8 mouse cellular contexts compared by ENCODE assay signal in the genomic region with DNA sequence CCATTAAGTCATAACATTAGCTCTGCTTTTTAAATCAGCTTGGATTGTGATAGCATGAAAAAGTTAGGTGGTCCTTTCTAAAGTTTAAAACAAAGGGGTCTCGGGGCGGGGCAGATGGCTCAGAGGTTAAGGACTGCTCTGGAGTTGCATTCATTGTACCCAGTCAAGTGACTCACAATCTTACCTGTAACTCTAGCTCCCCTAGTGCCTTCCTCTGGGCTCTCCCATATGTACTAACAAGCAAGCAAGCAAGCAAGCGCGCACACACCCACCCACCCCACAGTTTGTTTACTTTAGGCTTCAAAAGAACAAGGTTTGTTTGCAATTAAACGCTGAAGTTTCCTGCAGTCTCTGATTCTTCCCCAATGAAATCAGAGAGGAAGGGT.
DNase-seq lines count a peak whose midpoint lies in the region; ATAC-seq and TF ChIP-seq lines count a peak whose summit lies in the region.

No protein-coding gene starts in this region.

- no peak overlapping the region for H3K27ac ChIP-seq in CH12.LX (ENCODE audit: insufficient read depth, low read depth)
- H3K27ac ChIP-seq in embryonic facial prominence, embryonic 13.5 days: no peak overlapping the region
- H3K27ac ChIP-seq in neural tube, embryonic 13.5 days (replicated peaks): no peak overlapping the region

- H3K27me3 ChIP-seq in CH12.LX (replicated peaks): no peaks in the 10 kb centered on the region
- H3K27me3 ChIP-seq in embryonic facial prominence, embryonic 13.5 days: peaks cover 31% of the 10 kb centered on the region
- peaks cover 15% of the 10 kb centered on the region; the same call in 1 of the 2 replicates for H3K27me3 ChIP-seq in neural tube, embryonic 13.5 days

- H3K9ac ChIP-seq in CH12.LX (ENCODE audit: insufficient read depth, low read depth): no peak overlapping the region
- peak overlapping the region; percentile 49 for H3K9ac ChIP-seq in embryonic facial prominence, embryonic 13.5 days
- no peak overlapping the region for H3K9ac ChIP-seq in neural tube, embryonic 13.5 days

- TF ChIP-seq RAD21 in CH12.LX (IDR thresholded peaks at IDR 0.05; ENCODE audit: low read depth, low read length): no peak; the same call in none of the 2 replicates

- ATAC-seq in frontal cortex, adult (ENCODE audit: low TSS enrichment): peak; percentile 59; the same call in 1 of the 2 replicates
- peak; percentile 72; the same call in 1 of the 2 replicates for ATAC-seq in embryonic facial prominence, embryonic 13.5 days (ENCODE audit: insufficient number of reproducible peaks, insufficient read depth, low FRiP score, low TSS enrichment, low read depth)
- ATAC-seq in neural tube, embryonic 13.5 days (ENCODE audit: low read depth): peak; percentile 87

- under 1% methylated on average over 5 of the region's 5 CpGs for WGBS in embryonic facial prominence, embryonic 13.5 days
- WGBS in neural tube, embryonic 13.5 days: 3% methylated on average over 5 of the region's 5 CpGs

- no peak for DNase-seq in frontal cortex, postnatal 10 days (ENCODE audit: low spot score in 2 of 2)
- DNase-seq in CH12.LX (ENCODE audit: extremely low read depth) (no peak), MN1 (ENCODE audit: low spot score) (no peak)
- DNase-seq in kidney, postnatal 14 days: peak; percentile 17
- DNase-seq in layer of hippocampus, postnatal 36 days: no peak

- TF ChIP-seq CTCF in CH12.LX (conservative IDR thresholded peaks at IDR 0.05 in 1 of 2, IDR thresholded peaks at IDR 0.05 in 1 of 2; ENCODE audit: low read depth in 2 of 2, low read length in 2 of 2): 0 out of 4 replicates have a peak, but pooled peaks of 1 of the 2 experiments have one; percentile 4

- in situ Hi-C loops in CH12.LX (cut with MboI; ENCODE audit: low pct_ligation_motif_present, low pct_unique_long_range_greater_than_20kb, low sequenced_read_pairs): no loop called here

- H3K9me3 ChIP-seq in CH12.LX (replicated peaks; ENCODE audit: low read length): peaks cover 3% of the 10 kb centered on the region
- H3K9me3 ChIP-seq in embryonic facial prominence, embryonic 13.5 days: no peaks in the 10 kb centered on the region; the same call in 1 of the 2 replicates
- H3K9me3 ChIP-seq in neural tube, embryonic 13.5 days: 0 out of 2 replicates have a peak, but pooled peaks cover 3% of the 10 kb centered on the region

- no peaks in the 10 kb centered on the region for H3K79me2 ChIP-seq in CH12.LX (replicated peaks; ENCODE audit: control insufficient read depth, extremely low read depth, insufficient read depth, poor library complexity, severe bottlenecking)

- TF ChIP-seq POLR2A in CH12.LX (IDR thresholded peaks at IDR 0.05; ENCODE audit: low read depth, low read length): no peak

- peak overlapping the region; percentile 33; the same call in 1 of the 2 replicates for H3K4me2 ChIP-seq in CH12.LX (ENCODE audit: insufficient read depth, low read depth, poor library complexity, severe bottlenecking)
- peak overlapping the region; percentile 86 for H3K4me2 ChIP-seq in embryonic facial prominence, embryonic 13.5 days
- H3K4me2 ChIP-seq in neural tube, embryonic 13.5 days: peak overlapping the region; percentile 82

- dilution Hi-C loops in CH12.LX (cut with MboI; ENCODE audit: extremely low pct_ligation_motif_present, extremely low pct_unique_long_range_greater_than_20kb, low sequenced_read_pairs): no loop called here

- no peak overlapping the region for H3K4me3 ChIP-seq in CH12.LX (replicated peaks in 1 of 3; ENCODE audit: low read depth in 2 of 3, low read length in 2 of 3, poor library complexity in 1 of 3)
- peak overlapping the region; percentile 45 for H3K4me3 ChIP-seq in embryonic facial prominence, embryonic 13.5 days
- peak overlapping the region; percentile 35 for H3K4me3 ChIP-seq in neural tube, embryonic 13.5 days

- peaks cover 0 to 3% of the 10 kb centered on the region in 2 experiments; a peak in 2 of 4 replicates for H3K4me1 ChIP-seq in CH12.LX (ENCODE audit: control insufficient read depth in 1 of 2, insufficient read depth in 2 of 2)
- peaks cover 18% of the 10 kb centered on the region for H3K4me1 ChIP-seq in embryonic facial prominence, embryonic 13.5 days
- peaks cover 21% of the 10 kb centered on the region for H3K4me1 ChIP-seq in neural tube, embryonic 13.5 days (replicated peaks)

- no peak for TF ChIP-seq EP300 in CH12.LX (IDR thresholded peaks at IDR 0.05; ENCODE audit: low read length)

- no peaks in the 10 kb centered on the region for H3K36me3 ChIP-seq in CH12.LX (replicated peaks in 1 of 2; ENCODE audit: control insufficient read depth in 1 of 2, insufficient read depth in 1 of 2, low read length in 1 of 2)
- H3K36me3 ChIP-seq in embryonic facial prominence, embryonic 13.5 days: no peaks in the 10 kb centered on the region
- H3K36me3 ChIP-seq in neural tube, embryonic 13.5 days: no peaks in the 10 kb centered on the region

TF ChIP-seq in CH12.LX, 34 proteins besides CTCF, POLR2A, EP300 and RAD21:
- TF ChIP-seq ELF1 (IDR thresholded peaks at IDR 0.05; ENCODE audit: low read depth, low read length) (no peak), SIN3A (IDR thresholded peaks at IDR 0.05; ENCODE audit: low read length) (no peak), MEF2A (IDR thresholded peaks at IDR 0.05; ENCODE audit: borderline replicate concordance, low read depth, low read length) (no peak), MAX (IDR thresholded peaks at IDR 0.05; ENCODE audit: low read length) (no peak), E2F4 (IDR thresholded peaks at IDR 0.05; ENCODE audit: insufficient replicate concordance, low read depth, low read length) (no peak), IRF4 (IDR thresholded peaks at IDR 0.05; ENCODE audit: low read depth, low read length) (no peak), MYC (IDR thresholded peaks at IDR 0.05; ENCODE audit: low read depth, low read length) (no peak), USF1 (IDR thresholded peaks at IDR 0.05; ENCODE audit: low read depth, low read length) (no peak)
TF ChIP-seq in CH12.LX: peak in this region for 0.

Comparison
In these comparisons a context has a peak if more than half of its experiments do, and no peak if none do; other contexts are left out.
1. H3K4me2 ChIP-seq: peak in every context shown above with its lines; median percentile 86 in embryonic facial prominence, embryonic 13.5 days; 82 in neural tube, embryonic 13.5 days; 33 in CH12.LX.
2. H3K4me3 ChIP-seq: peak in embryonic facial prominence, embryonic 13.5 days (single experiment) and neural tube, embryonic 13.5 days (single experiment); none in CH12.LX (0 of 3).
3. Peak in every context shown above with its lines, with median percentiles within 50 percentile points of each other: ATAC-seq.